Mouse (Mus musculus): ENCODE measurements at regions not wholly inside any gene's neighbourhood (a gene's known extent, or its start where the extent isn't known, plus 50 kb on each side); places are given as distances from the start of the nearest gene placed in this dataset.
A peak's percentile ranks its signal among the peaks of the same experiment; 100 is the strongest.

GRCm38 (mm10) chr19:14243565-14243964 lies 330.2 kb downstream of the Olfr1505 start:
- Histone ChIP-seq H3K4me3 (ENCODE audit: extremely low read depth, insufficient read depth, insufficient read length) (no peak overlapping the region), H3K27ac (ENCODE audit: insufficient read depth, low read length) (peak overlapping the region; percentile 33; the same call in 1 of the 2 replicates), H3K4me1 (ENCODE audit: control insufficient read depth, insufficient read depth, insufficient read length) (peaks cover 11% of the 10 kb centered on the region), H3K36me3 (ENCODE audit: control insufficient read depth, insufficient read depth, low read length) (no peaks in the 10 kb centered on the region), H3K27me3 (ENCODE audit: control insufficient read depth, insufficient read depth, low read length) (no peaks in the 10 kb centered on the region)
- TF ChIP-seq CTCF (IDR thresholded peaks at IDR 0.05; ENCODE audit: extremely low read depth, insufficient read depth, insufficient read length, insufficient replicate concordance) (no peak), POLR2A (IDR thresholded peaks at IDR 0.05; ENCODE audit: low read depth, low read length) (no peak)
- DNase-seq (ENCODE audit: low read depth in 1 of 2, low spot score in 2 of 2), result peak in 1 of 2 experiments; percentile 31
- WGBS, result 24% methylated on average over 5 of the region's 5 CpGs

- Histone ChIP-seq H3K4me3 (ENCODE audit: extremely low read depth, insufficient read depth, insufficient read length) (no peak overlapping the region), H3K27me3 (ENCODE audit: control insufficient read depth, insufficient read depth, low read length) (no peaks in the 10 kb centered on the region), H3K27ac (ENCODE audit: insufficient read depth, low read length) (no peak overlapping the region), H3K36me3 (ENCODE audit: control insufficient read depth, insufficient read depth, low read length) (no peaks in the 10 kb centered on the region), H3K4me1 (ENCODE audit: control insufficient read depth, insufficient read depth, insufficient read length) (peaks cover 11% of the 10 kb centered on the region)
- WGBS, result 81% methylated on average over 6 of the region's 6 CpGs
- no peak for DNase-seq (ENCODE audit: low read depth in 1 of 2, low spot score in 2 of 2)
- TF ChIP-seq CTCF (IDR thresholded peaks at IDR 0.05; ENCODE audit: extremely low read depth, insufficient read depth, insufficient read length, insufficient replicate concordance) (no peak), POLR2A (IDR thresholded peaks at IDR 0.05; ENCODE audit: low read depth, low read length) (no peak)
These were observed 333.8 kb downstream of the Olfr1505 start for GRCm38 (mm10) chr19:14246973-14247614.

- Histone ChIP-seq H3K27ac (ENCODE audit: insufficient read depth, low read length) (no peak overlapping the region), H3K4me3 (ENCODE audit: extremely low read depth, insufficient read depth, insufficient read length) (no peak overlapping the region), H3K36me3 (ENCODE audit: control insufficient read depth, insufficient read depth, low read length) (no peaks in the 10 kb centered on the region), H3K4me1 (ENCODE audit: control insufficient read depth, insufficient read depth, insufficient read length) (peaks cover 9% of the 10 kb centered on the region), H3K27me3 (ENCODE audit: control insufficient read depth, insufficient read depth, low read length) (no peaks in the 10 kb centered on the region)
- DNase-seq (ENCODE audit: low read depth in 1 of 2, low spot score in 2 of 2), result no peak
- 77% methylated on average over 1 of the region's 1 CpGs for WGBS
- no peak for TF ChIP-seq CTCF (IDR thresholded peaks at IDR 0.05; ENCODE audit: extremely low read depth, insufficient read depth, insufficient read length, insufficient replicate concordance)
- TF ChIP-seq POLR2A (IDR thresholded peaks at IDR 0.05; ENCODE audit: low read depth, low read length), result no peak
These were observed 334.6 kb downstream of the Olfr1505 start for GRCm38 (mm10) chr19:14247979-14248378.

GRCm38 (mm10) chr19:14258621-14259051 lies 339.2 kb downstream of the Tle4 start:
- H3K27me3 ChIP-seq (ENCODE audit: control insufficient read depth, insufficient read depth, low read length), result no peaks in the 10 kb centered on the region
- no peaks in the 10 kb centered on the region for H3K36me3 ChIP-seq (ENCODE audit: control insufficient read depth, insufficient read depth, low read length)
- no peaks in the 10 kb centered on the region for H3K4me1 ChIP-seq (ENCODE audit: control insufficient read depth, insufficient read depth, insufficient read length)
- WGBS, result 81% methylated on average over 5 of the region's 5 CpGs
- TF ChIP-seq CTCF (IDR thresholded peaks at IDR 0.05; ENCODE audit: extremely low read depth, insufficient read depth, insufficient read length, insufficient replicate concordance), result no peak
- no peak for TF ChIP-seq POLR2A (IDR thresholded peaks at IDR 0.05; ENCODE audit: low read depth, low read length)
- no peak overlapping the region for H3K27ac ChIP-seq (ENCODE audit: insufficient read depth, low read length)
- H3K4me3 ChIP-seq (ENCODE audit: extremely low read depth, insufficient read depth, insufficient read length), result no peak overlapping the region
- DNase-seq (ENCODE audit: low read depth in 1 of 2, low spot score in 2 of 2), result no peak

GRCm38 (mm10) chr19:14259223-14259622 lies 338.6 kb downstream of the Tle4 start:
- Histone ChIP-seq H3K36me3 (ENCODE audit: control insufficient read depth, insufficient read depth, low read length) (no peaks in the 10 kb centered on the region), H3K27ac (ENCODE audit: insufficient read depth, low read length) (no peak overlapping the region), H3K4me3 (ENCODE audit: extremely low read depth, insufficient read depth, insufficient read length) (no peak overlapping the region), H3K27me3 (ENCODE audit: control insufficient read depth, insufficient read depth, low read length) (no peaks in the 10 kb centered on the region), H3K4me1 (ENCODE audit: control insufficient read depth, insufficient read depth, insufficient read length) (no peaks in the 10 kb centered on the region)
- no peak for DNase-seq (ENCODE audit: low read depth in 1 of 2, low spot score in 2 of 2)
- no peak for TF ChIP-seq CTCF (IDR thresholded peaks at IDR 0.05; ENCODE audit: extremely low read depth, insufficient read depth, insufficient read length, insufficient replicate concordance)
- TF ChIP-seq POLR2A (IDR thresholded peaks at IDR 0.05; ENCODE audit: low read depth, low read length), result no peak
- 84% methylated on average over 2 of the region's 2 CpGs for WGBS

- Histone ChIP-seq H3K27me3 (ENCODE audit: control insufficient read depth, insufficient read depth, low read length) (no peaks in the 10 kb centered on the region), H3K4me3 (ENCODE audit: extremely low read depth, insufficient read depth, insufficient read length) (no peak overlapping the region), H3K36me3 (ENCODE audit: control insufficient read depth, insufficient read depth, low read length) (no peaks in the 10 kb centered on the region), H3K4me1 (ENCODE audit: control insufficient read depth, insufficient read depth, insufficient read length) (no peaks in the 10 kb centered on the region), H3K27ac (ENCODE audit: insufficient read depth, low read length) (no peak overlapping the region)
- no peak for DNase-seq (ENCODE audit: low read depth in 1 of 2, low spot score in 2 of 2)
- WGBS, result 88% methylated on average over 1 of the region's 1 CpGs
- TF ChIP-seq POLR2A (IDR thresholded peaks at IDR 0.05; ENCODE audit: low read depth, low read length) (no peak), CTCF (IDR thresholded peaks at IDR 0.05; ENCODE audit: extremely low read depth, insufficient read depth, insufficient read length, insufficient replicate concordance) (no peak)
These were observed 308.5 kb downstream of the Tle4 start for GRCm38 (mm10) chr19:14289331-14289737.

GRCm38 (mm10) chr19:14290911-14291310 lies 306.9 kb downstream of the Tle4 start:
- 89% methylated on average over 6 of the region's 6 CpGs for WGBS
- TF ChIP-seq POLR2A (IDR thresholded peaks at IDR 0.05; ENCODE audit: low read depth, low read length) (no peak), CTCF (IDR thresholded peaks at IDR 0.05; ENCODE audit: extremely low read depth, insufficient read depth, insufficient read length, insufficient replicate concordance) (no peak)
- no peaks in the 10 kb centered on the region for H3K36me3 ChIP-seq (ENCODE audit: control insufficient read depth, insufficient read depth, low read length)
- no peak overlapping the region for H3K4me3 ChIP-seq (ENCODE audit: extremely low read depth, insufficient read depth, insufficient read length)
- H3K27me3 ChIP-seq (ENCODE audit: control insufficient read depth, insufficient read depth, low read length), result no peaks in the 10 kb centered on the region; the same call in 1 of the 2 replicates
- no peaks in the 10 kb centered on the region for H3K4me1 ChIP-seq (ENCODE audit: control insufficient read depth, insufficient read depth, insufficient read length)
- DNase-seq (ENCODE audit: low read depth in 1 of 2, low spot score in 2 of 2), result no peak
- no peak overlapping the region for H3K27ac ChIP-seq (ENCODE audit: insufficient read depth, low read length)

Data from spleen, adult 2 months (tissue).